Mouse (Mus musculus): Measurements from ENCODE around the gene Cmtr1.

The Cmtr1 gene

GRCm38 (mm10) chr17:29669030-29669429, 8.6 kb downstream of the Cmtr1 start:
- DNase-seq (ENCODE audit: low read depth): peak; percentile 20

GRCm38 (mm10) chr17:29669936-29670335, 9.5 kb downstream of the Cmtr1 start:
- DNase-seq (ENCODE audit: low read depth): peak; percentile 24

- peak; percentile 47 for DNase-seq (ENCODE audit: low read depth)
Observed at GRCm38 (mm10) chr17:29671021-29671420, 10.6 kb downstream of the Cmtr1 start.

GRCm38 (mm10) chr17:29673325-29673724, 12.9 kb downstream of the Cmtr1 start:
- no peak for DNase-seq (ENCODE audit: low read depth)

GRCm38 (mm10) chr17:29678526-29678925, 18.1 kb downstream of the Cmtr1 start:
- no peak for DNase-seq (ENCODE audit: low read depth)

- no peak for DNase-seq (ENCODE audit: low read depth)
Observed at GRCm38 (mm10) chr17:29679038-29679767, 18.8 kb downstream of the Cmtr1 start.

- DNase-seq (ENCODE audit: low read depth): no peak
Observed at GRCm38 (mm10) chr17:29680174-29680573, 19.8 kb downstream of the Cmtr1 start.

GRCm38 (mm10) chr17:29680921-29681320, 20.5 kb downstream of the Cmtr1 start:
- no peak for DNase-seq (ENCODE audit: low read depth)

GRCm38 (mm10) chr17:29681669-29682068, 21.3 kb downstream of the Cmtr1 start:
- no peak for DNase-seq (ENCODE audit: low read depth)

GRCm38 (mm10) chr17:29682261-29682660, 21.9 kb downstream of the Cmtr1 start:
- no peak for DNase-seq (ENCODE audit: low read depth)

GRCm38 (mm10) chr17:29683127-29683526, 22.7 kb downstream of the Cmtr1 start:
- DNase-seq (ENCODE audit: low read depth): no peak

- no peak for DNase-seq (ENCODE audit: low read depth)
Observed at GRCm38 (mm10) chr17:29684275-29684674, 23.9 kb downstream of the Cmtr1 start.

GRCm38 (mm10) chr17:29686771-29687170, 26.4 kb downstream of the Cmtr1 start:
- DNase-seq (ENCODE audit: low read depth): no peak

GRCm38 (mm10) chr17:29687373-29687772, 27.0 kb downstream of the Cmtr1 start:
- DNase-seq (ENCODE audit: low read depth): no peak

- no peak for DNase-seq (ENCODE audit: low read depth)
Observed at GRCm38 (mm10) chr17:29688610-29689009, 28.2 kb downstream of the Cmtr1 start.

GRCm38 (mm10) chr17:29690257-29690656, 29.9 kb downstream of the Cmtr1 start:
- no peak for DNase-seq (ENCODE audit: low read depth)

GRCm38 (mm10) chr17:29692827-29693226, 32.4 kb downstream of the Cmtr1 start:
- DNase-seq (ENCODE audit: low read depth): no peak

- DNase-seq (ENCODE audit: low read depth): no peak
Observed at GRCm38 (mm10) chr17:29693571-29693970, 33.2 kb downstream of the Cmtr1 start.

- no peak for DNase-seq (ENCODE audit: low read depth)
Observed at GRCm38 (mm10) chr17:29694516-29694915, 34.1 kb downstream of the Cmtr1 start.

- no peak for DNase-seq (ENCODE audit: low read depth)
Observed at GRCm38 (mm10) chr17:29696940-29697339, 36.5 kb downstream of the Cmtr1 start.

- DNase-seq (ENCODE audit: low read depth): no peak
Observed at GRCm38 (mm10) chr17:29698421-29698820, 38.0 kb downstream of the Cmtr1 start.

GRCm38 (mm10) chr17:29700573-29700972, 40.2 kb downstream of the Cmtr1 start:
- no peak for DNase-seq (ENCODE audit: low read depth)

- peak; percentile 30 for DNase-seq (ENCODE audit: low read depth)
Observed at GRCm38 (mm10) chr17:29702938-29703710, 42.7 kb downstream of the Cmtr1 start.
